Mouse (Mus musculus): ENCODE results near the gene Slc8b1.

DNA sequence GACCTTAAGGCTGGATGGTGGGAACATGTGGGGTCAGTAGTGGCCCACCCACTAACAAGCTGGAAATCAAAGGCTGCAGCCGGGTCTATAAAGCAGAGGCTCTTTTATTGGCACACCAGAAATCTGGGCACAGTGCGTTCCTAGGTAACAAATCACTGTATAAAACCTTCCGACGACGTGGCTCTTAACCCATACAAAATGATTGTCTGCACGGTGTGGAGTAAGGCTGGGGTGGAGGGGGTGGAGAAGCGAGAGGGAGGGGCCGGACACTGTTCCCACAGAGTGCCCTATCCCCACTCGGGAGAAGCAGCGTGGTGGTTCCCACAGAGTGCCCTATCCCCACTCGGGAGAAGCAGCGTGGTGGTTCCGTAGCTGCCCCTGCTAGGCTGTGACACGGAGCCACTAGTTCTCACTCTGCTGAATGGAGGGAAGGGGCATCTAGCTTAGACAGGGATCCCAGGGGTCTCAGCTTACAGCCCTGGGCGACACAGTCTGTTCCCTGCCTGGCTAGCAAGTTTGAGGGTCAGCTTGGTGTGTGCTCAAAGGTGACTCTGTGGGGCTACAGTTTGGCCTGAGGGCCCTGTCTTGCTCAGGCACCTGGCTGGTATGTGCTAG lies 23.2 kb downstream of the Slc8b1 start:
- TF ChIP-seq CTCF (IDR thresholded peaks at IDR 0.05; ENCODE audit: control insufficient read depth, insufficient read depth, insufficient replicate concordance, low read depth, low read length), result no peak
- no peak for TF ChIP-seq POLR2A (IDR thresholded peaks at IDR 0.05; ENCODE audit: control insufficient read depth, low read depth, low read length)

All from testis, adult 2 months (tissue).